Mouse (Mus musculus): ENCODE results near the gene Olfr740. TPM values are rescaled to one million over a fixed set of nuclear protein-coding genes. Genes with fewer than 3 reads are reported as not detected.

The Olfr740 gene
- polyA plus RNA-seq (2016; fragmentation: Nextera tagmentation; extraction: Ambion mirVana), result not detected in 2 replicates

DNA sequence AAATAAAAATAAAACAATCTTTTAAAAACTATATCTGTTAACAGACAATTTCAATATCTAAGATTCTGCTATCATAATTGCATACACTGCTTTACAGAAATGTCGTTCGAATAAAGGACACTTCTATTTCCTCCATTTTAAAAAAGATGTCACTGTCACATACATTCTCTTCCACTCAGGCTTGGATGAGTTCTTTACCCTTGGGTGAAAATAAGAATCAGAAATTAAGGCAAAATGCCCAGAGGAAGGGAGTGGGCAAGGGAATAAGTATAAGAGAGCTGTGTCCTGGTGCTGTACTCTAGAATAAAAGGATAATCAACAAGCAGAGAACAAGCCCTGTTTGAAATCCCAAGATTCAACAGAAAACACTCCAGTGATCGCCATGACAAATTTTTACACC, at the start of gene Olfr740:
TSS of gene Olfr740 (plus strand) at position 301 of the 400 bp plus-strand sequence.
- no peaks in the 10 kb centered on the region for H3K4me1 ChIP-seq
- no peak for ATAC-seq (ENCODE audit: low FRiP score, low read depth)
- no peaks in the 10 kb centered on the region for H3K36me3 ChIP-seq
- H3K9ac ChIP-seq, result no peak within 1 kb of the TSS
- H3K4me2 ChIP-seq (replicated peaks), result no peak within 1 kb of the TSS
- H3K4me3 ChIP-seq, result no peak within 1 kb of the TSS
- H3K27me3 ChIP-seq (replicated peaks), result no peaks in the 10 kb centered on the region
- H3K27ac ChIP-seq, result no peak within 1 kb of the TSS
- WGBS, result 83% methylated on average over 3 of the region's 3 CpGs
- no peaks in the 10 kb centered on the region for H3K9me3 ChIP-seq

DNA sequence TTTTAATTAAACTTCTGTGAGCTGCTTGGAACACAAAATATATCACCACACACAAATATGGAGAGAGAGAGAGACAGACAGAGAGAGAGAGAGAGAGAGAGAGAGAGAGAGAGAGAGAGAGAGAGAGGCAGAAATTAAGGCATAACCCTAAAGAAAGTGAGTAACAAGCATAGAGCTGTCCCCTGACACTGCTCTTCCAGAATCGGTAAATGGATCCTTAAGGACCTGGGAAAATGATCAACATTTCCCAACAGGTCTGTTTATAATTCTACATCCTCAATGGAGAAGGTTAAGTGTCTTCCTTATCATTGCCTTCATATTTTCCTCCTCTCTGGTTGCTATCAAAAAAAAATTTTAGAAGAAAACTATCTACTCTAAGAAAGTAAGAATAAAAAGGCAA, 38.1 kb upstream of the Olfr740 start, which contains the start of gene Olfr738:
TSS of gene Olfr738 (plus strand) at position 301 of the 400 bp plus-strand sequence.
- WGBS, result 88% methylated on average over 1 of the region's 1 CpGs
- no peaks in the 10 kb centered on the region for H3K4me1 ChIP-seq
- no peaks in the 10 kb centered on the region for H3K36me3 ChIP-seq
- ATAC-seq (ENCODE audit: low FRiP score, low read depth), result no peak
- no peak within 1 kb of the TSS for H3K4me2 ChIP-seq (replicated peaks)
- no peak within 1 kb of the TSS for H3K9ac ChIP-seq
- no peaks in the 10 kb centered on the region for H3K27me3 ChIP-seq (replicated peaks)
- no peaks in the 10 kb centered on the region for H3K9me3 ChIP-seq
- H3K27ac ChIP-seq, result no peak within 1 kb of the TSS
- H3K4me3 ChIP-seq, result no peak within 1 kb of the TSS

DNA sequence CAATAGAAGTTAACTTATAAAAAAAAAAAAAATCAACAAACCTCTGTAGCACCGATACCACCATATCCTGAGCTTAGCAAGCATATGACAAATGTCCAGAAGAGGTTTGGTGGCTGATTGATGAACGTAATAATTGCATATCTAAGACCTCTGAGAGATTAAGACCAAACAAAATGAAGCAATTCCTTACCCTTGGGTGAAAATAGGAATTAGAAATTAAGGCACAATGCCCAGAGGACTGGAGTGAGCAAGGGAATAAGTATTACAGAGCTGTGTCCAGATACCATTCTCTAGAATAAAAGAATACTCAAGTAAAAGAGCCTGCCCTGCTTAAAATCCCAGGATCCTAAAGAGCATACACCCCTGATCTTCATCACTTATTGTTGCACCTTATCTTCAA, 27.0 kb upstream of the Olfr740 start, which contains the start of gene Olfr739:
TSS of gene Olfr739 (plus strand) at position 301 of the 400 bp plus-strand sequence.
- H3K4me1 ChIP-seq, result no peaks in the 10 kb centered on the region
- H3K36me3 ChIP-seq, result no peaks in the 10 kb centered on the region
- H3K9ac ChIP-seq, result no peak within 1 kb of the TSS
- no peak within 1 kb of the TSS for H3K4me3 ChIP-seq
- H3K4me2 ChIP-seq (replicated peaks), result no peak within 1 kb of the TSS
- ATAC-seq (ENCODE audit: low FRiP score, low read depth), result no peak
- no peak within 1 kb of the TSS for H3K27ac ChIP-seq
- 72% methylated on average over 2 of the region's 2 CpGs for WGBS
- H3K27me3 ChIP-seq (replicated peaks), result no peaks in the 10 kb centered on the region
- no peaks in the 10 kb centered on the region for H3K9me3 ChIP-seq

DNA sequence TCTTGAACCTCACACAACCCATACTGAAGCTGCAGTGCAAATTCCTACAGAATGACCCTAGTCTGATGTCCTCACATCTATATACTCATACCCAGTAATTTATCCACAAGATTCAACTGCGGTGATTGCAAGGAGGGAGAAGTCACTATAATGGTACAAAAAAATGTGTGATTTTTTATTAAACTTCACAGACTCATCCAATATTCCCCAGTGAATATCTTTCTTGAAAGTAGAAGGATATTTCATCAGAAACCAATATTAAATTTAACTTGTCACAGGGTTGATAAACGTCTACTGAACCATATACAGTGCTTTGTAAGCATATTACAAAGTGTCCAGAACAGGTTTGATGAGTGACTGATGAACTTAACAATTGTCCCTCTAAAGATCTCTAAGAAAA, 27.1 kb downstream of the Olfr740 start, which contains the start of gene Olfr741:
TSS of gene Olfr741 (plus strand) at position 301 of the 400 bp plus-strand sequence.
- Histone ChIP-seq H3K4me2 (replicated peaks) (no peak within 1 kb of the TSS), H3K27me3 (replicated peaks) (no peaks in the 10 kb centered on the region), H3K4me3 (no peak within 1 kb of the TSS), H3K27ac (no peak within 1 kb of the TSS), H3K9me3 (no peaks in the 10 kb centered on the region), H3K4me1 (no peaks in the 10 kb centered on the region), H3K36me3 (no peaks in the 10 kb centered on the region), H3K9ac (no peak within 1 kb of the TSS)
- WGBS, result 77% methylated on average over 2 of the region's 2 CpGs
- ATAC-seq (ENCODE audit: low FRiP score, low read depth), result no peak

DNA sequence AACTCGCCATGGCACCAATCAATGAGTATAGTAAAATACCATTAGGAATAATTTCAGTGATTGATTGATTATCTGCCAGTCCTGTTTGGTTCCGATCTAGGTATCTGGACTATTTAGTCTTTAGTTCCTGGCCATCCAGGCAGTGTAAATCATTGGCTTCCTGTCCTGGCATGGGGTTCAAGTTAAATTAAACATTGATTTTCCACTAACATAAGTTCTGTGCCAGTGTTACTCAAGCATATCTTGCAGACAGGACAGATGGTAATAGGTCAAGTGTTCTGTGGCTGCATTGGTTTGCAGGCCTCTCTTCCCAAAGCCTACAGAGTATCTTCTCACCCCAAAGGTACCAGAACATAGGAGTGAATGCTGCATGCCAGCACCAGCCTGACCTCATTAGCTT, 33.1 kb downstream of the Olfr740 start:
- no peak for ATAC-seq (ENCODE audit: low FRiP score, low read depth)
- H3K4me1 ChIP-seq, result no peaks in the 10 kb centered on the region
- H3K9me3 ChIP-seq, result 0 out of 2 replicates have a peak, but pooled peaks cover 4% of the 10 kb centered on the region
- WGBS, result 76% methylated on average over 2 of the region's 2 CpGs
- H3K27ac ChIP-seq, result no peak overlapping the region
- H3K4me3 ChIP-seq, result no peak overlapping the region
- no peaks in the 10 kb centered on the region for H3K36me3 ChIP-seq
- H3K9ac ChIP-seq, result no peak overlapping the region
- no peaks in the 10 kb centered on the region for H3K27me3 ChIP-seq (replicated peaks)
- no peak overlapping the region for H3K4me2 ChIP-seq (replicated peaks)

DNA sequence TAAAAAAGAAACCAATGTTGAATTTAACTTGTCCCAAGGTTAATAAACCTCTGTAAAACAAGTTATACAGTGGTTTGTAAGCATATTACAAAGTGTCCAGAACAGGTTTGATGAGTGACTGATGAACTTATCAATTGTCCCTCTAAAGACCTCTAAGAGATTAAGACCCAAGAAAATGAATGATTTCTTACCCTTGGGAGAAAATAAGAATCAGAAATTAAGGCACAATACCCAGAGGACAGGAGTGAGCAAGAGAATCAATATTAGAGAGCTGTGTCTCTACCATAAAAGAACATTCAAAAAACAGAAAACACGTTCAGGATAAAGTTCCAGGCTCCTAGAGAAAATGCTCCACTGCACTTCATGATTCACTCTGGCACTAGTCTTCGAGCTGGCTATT, 58.0 kb downstream of the Olfr740 start, which contains the start of gene Olfr742:
TSS of gene Olfr742 (plus strand) at position 301 of the 400 bp plus-strand sequence.
- Histone ChIP-seq H3K9me3 (no peaks in the 10 kb centered on the region), H3K4me1 (no peaks in the 10 kb centered on the region), H3K36me3 (no peaks in the 10 kb centered on the region), H3K4me3 (no peak within 1 kb of the TSS), H3K4me2 (replicated peaks) (no peak within 1 kb of the TSS), H3K9ac (no peak within 1 kb of the TSS), H3K27me3 (replicated peaks) (no peaks in the 10 kb centered on the region), H3K27ac (no peak within 1 kb of the TSS)
- ATAC-seq (ENCODE audit: low FRiP score, low read depth), result no peak
- 54% methylated on average over 2 of the region's 2 CpGs for WGBS

Other genes starting within 250 kb of the Olfr740 start
- not detected in 2 replicates for gene Olfr731, start 203.7 kb upstream of the Olfr740 start, polyA plus RNA-seq (2016; fragmentation: Nextera tagmentation; extraction: Ambion mirVana)
- gene Olfr732, start 161.3 kb upstream of the Olfr740 start, polyA plus RNA-seq (2016; fragmentation: Nextera tagmentation; extraction: Ambion mirVana), result not detected in 2 replicates
- gene Olfr733, start 144.0 kb upstream of the Olfr740 start, polyA plus RNA-seq (2016; fragmentation: Nextera tagmentation; extraction: Ambion mirVana), result not detected in 2 replicates
- not detected in 2 replicates for gene Olfr734, start 118.8 kb upstream of the Olfr740 start, polyA plus RNA-seq (2016; fragmentation: Nextera tagmentation; extraction: Ambion mirVana)
- not detected in 2 replicates for gene Olfr735, start 96.7 kb upstream of the Olfr740 start, polyA plus RNA-seq (2016; fragmentation: Nextera tagmentation; extraction: Ambion mirVana)
- gene Tlr11, start 87.6 kb upstream of the Olfr740 start, polyA plus RNA-seq (2016; fragmentation: Nextera tagmentation; extraction: Ambion mirVana), result not detected in 2 replicates
- gene Olfr736, start 64.4 kb upstream of the Olfr740 start, polyA plus RNA-seq (2016; fragmentation: Nextera tagmentation; extraction: Ambion mirVana), result not detected in 2 replicates
- not detected in 2 replicates for gene Olfr738, start 38.0 kb upstream of the Olfr740 start, polyA plus RNA-seq (2016; fragmentation: Nextera tagmentation; extraction: Ambion mirVana)
- not detected in 2 replicates for gene Olfr739, start 26.9 kb upstream of the Olfr740 start, polyA plus RNA-seq (2016; fragmentation: Nextera tagmentation; extraction: Ambion mirVana)
- gene Olfr741, start 27.2 kb downstream of the Olfr740 start, polyA plus RNA-seq (2016; fragmentation: Nextera tagmentation; extraction: Ambion mirVana), result not detected in 2 replicates
- gene Olfr742, start 58.1 kb downstream of the Olfr740 start, polyA plus RNA-seq (2016; fragmentation: Nextera tagmentation; extraction: Ambion mirVana), result not detected in 2 replicates
- not detected in 2 replicates for gene Olfr743, start 76.3 kb downstream of the Olfr740 start, polyA plus RNA-seq (2016; fragmentation: Nextera tagmentation; extraction: Ambion mirVana)
- gene Olfr744, start 169.3 kb downstream of the Olfr740 start, polyA plus RNA-seq (2016; fragmentation: Nextera tagmentation; extraction: Ambion mirVana), result not detected in 2 replicates
- not detected in 2 replicates for gene Olfr745, start 193.8 kb downstream of the Olfr740 start, polyA plus RNA-seq (2016; fragmentation: Nextera tagmentation; extraction: Ambion mirVana)
- not detected in 2 replicates for gene Olfr746, start 201.5 kb downstream of the Olfr740 start, polyA plus RNA-seq (2016; fragmentation: Nextera tagmentation; extraction: Ambion mirVana)
- gene Olfr747, start 247.7 kb downstream of the Olfr740 start, polyA plus RNA-seq (2016; fragmentation: Nextera tagmentation; extraction: Ambion mirVana), result not detected in 2 replicates